Mouse (Mus musculus) brain, embryonic 18.5 days (tissue): ENCODE results near the gene Rab38.

Experiments used
- DNase-seq: peaks from one replicate; pipeline ENCODE4 v3.0.0-alpha.2; 2012; ENCODE audit warnings: low read depth, low spot score

Gene Rab38

GRCm38 (mm10) chr7:88527100-88527671 lies 97.1 kb downstream of the Rab38 start:
- DNase-seq, result no peak

GRCm38 (mm10) chr7:88536127-88536531 lies 106.1 kb downstream of the Rab38 start:
- no peak for DNase-seq

DNA sequence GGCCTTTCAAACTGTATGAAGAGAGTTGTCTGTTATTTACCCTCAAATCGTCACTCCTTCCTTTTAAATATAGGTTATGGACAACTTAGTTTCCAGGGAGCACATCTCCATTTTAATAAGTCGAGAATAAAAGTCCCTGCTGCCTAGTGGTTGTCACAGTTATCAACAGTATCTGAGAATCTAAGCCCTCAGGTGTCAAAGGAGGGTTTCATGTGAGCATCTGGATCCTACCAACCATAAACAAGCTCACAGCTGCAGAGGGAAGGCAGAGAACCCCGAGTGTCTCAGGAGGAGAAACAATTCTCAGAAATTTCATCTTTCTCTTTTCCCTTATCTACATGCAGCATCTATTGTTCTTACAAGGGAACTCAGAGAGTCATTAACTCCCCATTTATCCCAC lies 106.7 kb downstream of the Rab38 start:
- DNase-seq, result no peak
